ENCODE assay signal across 25 mouse cellular contexts in the genomic region with DNA sequence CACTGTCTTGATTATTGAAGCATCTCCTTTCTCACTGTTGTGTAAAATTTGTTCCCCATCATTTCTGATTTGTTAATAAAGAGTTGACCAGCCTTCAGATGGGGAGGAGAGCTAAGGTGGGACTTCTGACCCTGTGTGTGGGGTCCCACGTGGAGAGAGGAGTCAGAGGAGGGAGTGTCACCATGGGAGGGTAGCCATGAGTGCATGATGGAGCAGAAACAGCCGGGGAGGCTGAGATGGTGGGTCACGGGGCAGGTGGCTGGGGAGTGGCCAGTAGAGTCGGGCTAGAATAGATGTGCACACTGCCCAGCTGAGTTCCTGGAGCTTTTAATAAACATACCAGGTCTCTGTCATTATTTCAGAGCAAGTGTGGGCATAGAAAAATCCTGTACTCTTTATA.
"Had no signal": no experiment of that assay in that cellular context is flagged by ENCODE, and none has a peak within 500 bp of the region (broad histone marks: within the 10 kb centered on the region; RNA-seq: fewer than 3 reads in every experiment).

No protein-coding gene starts in this region.

- H3K27ac ChIP-seq: gastrocnemius, adult 2 months; heart, embryonic 10.5 days; hindbrain, embryonic 10.5 days; hindbrain, embryonic 12.5 days; hindbrain, embryonic 14.5 days; intestine, embryonic 15.5 days; layer of hippocampus, adult 2 months; left cerebral cortex, adult 2 months; limb, embryonic 10.5 days; limb, embryonic 12.5 days; liver, embryonic 13.5 days; liver, embryonic 15.5 days had no signal

- H3K36me3 ChIP-seq: heart, embryonic 10.5 days; heart, embryonic 12.5 days; hindbrain, embryonic 10.5 days; intestine, embryonic 15.5 days; limb, embryonic 10.5 days; limb, embryonic 12.5 days; liver, embryonic 15.5 days had no signal

- H3K4me3 ChIP-seq: gastrocnemius, adult 2 months; heart, embryonic 10.5 days; heart, embryonic 12.5 days; hindbrain, embryonic 10.5 days; hindbrain, embryonic 12.5 days; intestine, embryonic 15.5 days; layer of hippocampus, adult 2 months; left cerebral cortex, adult 2 months; limb, embryonic 10.5 days; limb, embryonic 12.5 days; liver, embryonic 13.5 days; liver, embryonic 15.5 days had no signal

- H3K9me3 ChIP-seq: heart, embryonic 10.5 days; heart, embryonic 12.5 days; hindbrain, embryonic 10.5 days; hindbrain, embryonic 12.5 days; intestine, embryonic 15.5 days; limb, embryonic 10.5 days; limb, embryonic 12.5 days; liver, embryonic 13.5 days; liver, embryonic 15.5 days had no signal

- ATAC-seq: hindbrain, embryonic 16.5 days; inflammation-experienced regulatory T-cells, adult 6 months; intestine, embryonic 15.5 days; intestine, postnatal 0 days; liver, postnatal 0 days had no signal

- H3K9ac ChIP-seq: heart, embryonic 12.5 days; hindbrain, embryonic 12.5 days; hindbrain, embryonic 14.5 days; intestine, embryonic 15.5 days; limb, embryonic 12.5 days; liver, embryonic 13.5 days; liver, embryonic 15.5 days; liver, postnatal 0 days had no signal

- H3K4me2 ChIP-seq: heart, embryonic 12.5 days; hindbrain, embryonic 12.5 days; hindbrain, embryonic 14.5 days; intestine, embryonic 15.5 days; limb, embryonic 12.5 days; liver, embryonic 11.5 days; liver, embryonic 13.5 days; liver, embryonic 15.5 days had no signal

- H3K27me3 ChIP-seq: heart, embryonic 12.5 days; hindbrain, embryonic 12.5 days; intestine, embryonic 15.5 days; limb, embryonic 12.5 days; liver, embryonic 13.5 days; liver, embryonic 15.5 days had no signal

- H3K4me1 ChIP-seq: heart, embryonic 10.5 days; heart, embryonic 12.5 days; hindbrain, embryonic 10.5 days; hindbrain, embryonic 12.5 days; intestine, embryonic 15.5 days; limb, embryonic 10.5 days; limb, embryonic 12.5 days; liver, embryonic 13.5 days; liver, embryonic 15.5 days had no signal

- DNase-seq: gastrocnemius, adult 2 months; gastrocnemius, postnatal 10 days; gastrocnemius, postnatal 25 days; heart, postnatal 10 days; heart, postnatal 4 days; kidney, adult 8-10 months; kidney, postnatal 25 days; liver; liver, embryonic 13.5 days; liver, postnatal 0 days had no signal
